Mouse (Mus musculus) frontal cortex, postnatal 36 days (tissue): ENCODE measurements around the gene Itih2.

ENCODE experiments used
- DNase-seq, 2 experiments: peaks; one replicate each; pipeline ENCODE4 v3.0.0; 2022; ENCODE audit warnings: low spot score in 2 of 2

The Itih2 gene

GRCm38 (mm10) chr2:10131296-10131695 lies at the start of gene Itih2:
TSS of gene Itih2 (minus strand) at chr2:10131396.
- DNase-seq: no peak

- no peak for DNase-seq
Observed at GRCm38 (mm10) chr2:10169991-10170390, 38.8 kb upstream of the Itih2 start.

- DNase-seq: no peak
Observed at GRCm38 (mm10) chr2:10168016-10168415, 36.8 kb upstream of the Itih2 start.

- DNase-seq: no peak
Observed at GRCm38 (mm10) chr2:10167283-10167682, 36.1 kb upstream of the Itih2 start.

GRCm38 (mm10) chr2:10166635-10167034 lies 35.4 kb upstream of the Itih2 start:
- no peak for DNase-seq

- DNase-seq: no peak
Observed at GRCm38 (mm10) chr2:10162011-10162410, 30.8 kb upstream of the Itih2 start.

GRCm38 (mm10) chr2:10157184-10157583 lies 26.0 kb upstream of the Itih2 start:
- no peak for DNase-seq

GRCm38 (mm10) chr2:10153201-10154075 lies 22.2 kb upstream of the Itih2 start, which contains the start of gene Itih5:
TSS of gene Itih5 (plus strand) at chr2:10153571.
- DNase-seq: no peak

- no peak for DNase-seq
Observed at GRCm38 (mm10) chr2:10152590-10152989, 21.4 kb upstream of the Itih2 start.

GRCm38 (mm10) chr2:10147176-10147575 lies 16.0 kb upstream of the Itih2 start:
- DNase-seq: peak; percentile 35 to 53

GRCm38 (mm10) chr2:10145514-10145913 lies 14.3 kb upstream of the Itih2 start:
- DNase-seq: no peak

- peak; percentile 24 to 70 for DNase-seq
Observed at GRCm38 (mm10) chr2:10142472-10143454, 11.6 kb upstream of the Itih2 start.

- DNase-seq: no peak
Observed at GRCm38 (mm10) chr2:10140456-10140855, 9.3 kb upstream of the Itih2 start.

GRCm38 (mm10) chr2:10137320-10137719 lies 6.1 kb upstream of the Itih2 start:
- DNase-seq: no peak

GRCm38 (mm10) chr2:10133941-10134340 lies 2.7 kb upstream of the Itih2 start:
- no peak for DNase-seq

GRCm38 (mm10) chr2:10132128-10132527 lies 932 bp upstream of the Itih2 start:
- no peak for DNase-seq

GRCm38 (mm10) chr2:10130341-10130990 lies 730 bp downstream of the Itih2 start:
- DNase-seq: peak; percentile 36 to 51

GRCm38 (mm10) chr2:10128571-10128970 lies 2.6 kb downstream of the Itih2 start:
- no peak for DNase-seq

- DNase-seq: no peak
Observed at GRCm38 (mm10) chr2:10127471-10127870, 3.7 kb downstream of the Itih2 start.

- no peak for DNase-seq
Observed at GRCm38 (mm10) chr2:10126122-10126521, 5.1 kb downstream of the Itih2 start.

GRCm38 (mm10) chr2:10121826-10122225 lies 9.4 kb downstream of the Itih2 start:
- no peak for DNase-seq

GRCm38 (mm10) chr2:10119276-10119675 lies 11.9 kb downstream of the Itih2 start:
- DNase-seq: no peak
